Mouse (Mus musculus): Measurements from ENCODE around the gene Lhfp. TPM values are rescaled to one million over a fixed set of nuclear protein-coding genes. Genes with fewer than 3 reads are reported as not detected.

Lhfp gene
- polyA plus RNA-seq, 1 experiment from 2014 or later: 89.7 TPM

DNA sequence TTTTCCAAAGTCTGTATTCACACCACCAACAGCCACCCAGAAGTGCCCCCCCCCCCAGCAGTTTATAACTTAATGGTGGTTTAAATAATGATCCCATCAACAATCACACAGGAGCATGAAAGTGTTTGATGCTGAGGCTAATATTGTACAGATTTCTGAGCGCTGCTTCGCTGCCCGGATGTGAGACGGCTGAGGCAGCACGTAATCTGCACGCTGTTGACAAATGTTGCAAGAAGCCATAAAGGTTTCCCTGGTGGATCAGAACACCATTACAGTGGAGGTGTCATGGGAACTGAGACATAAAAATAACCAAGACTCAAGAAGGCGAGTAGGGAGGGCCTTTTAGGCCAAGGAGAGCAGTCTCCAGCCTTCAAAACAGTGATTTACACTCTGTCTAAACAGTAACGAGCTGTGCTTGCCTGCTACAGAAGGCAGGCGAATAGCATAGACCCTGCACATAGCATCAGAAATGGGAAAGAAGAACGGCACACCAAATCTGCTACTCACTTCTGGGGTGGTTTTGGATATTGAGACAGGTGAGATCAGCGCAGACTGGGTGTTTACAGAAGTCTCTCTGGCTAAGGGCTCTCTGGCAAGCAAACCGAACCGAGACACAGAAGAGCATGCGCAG, 248.4 kb downstream of the Lhfp start:
- H3K4me2 ChIP-seq (replicated peaks; ENCODE audit: low read depth, low read length): no peak overlapping the region
- H3K36me3 ChIP-seq (ENCODE audit: control insufficient read depth, insufficient read depth, low read length): no peaks in the 10 kb centered on the region
- H3K27me3 ChIP-seq (ENCODE audit: control insufficient read depth, insufficient read depth, low read length): no peaks in the 10 kb centered on the region
- no peak overlapping the region for H3K9ac ChIP-seq (ENCODE audit: low read depth, low read length)
- peaks cover 21% of the 10 kb centered on the region for H3K4me1 ChIP-seq (ENCODE audit: control insufficient read depth, insufficient read depth, low read length)
- no peak overlapping the region for H3K4me3 ChIP-seq (ENCODE audit: low read length)
- peak; percentile 58; the same call in 1 of the 2 replicates for ATAC-seq (ENCODE audit: low FRiP score, low TSS enrichment)
- H3K27ac ChIP-seq (ENCODE audit: low read depth, low read length): peak overlapping the region; percentile 13; the same call in 1 of the 2 replicates
- H3K9me3 ChIP-seq (ENCODE audit: control insufficient read depth, low read length): no peaks in the 10 kb centered on the region
- WGBS: 40% methylated on average over 14 of the region's 14 CpGs

DNA sequence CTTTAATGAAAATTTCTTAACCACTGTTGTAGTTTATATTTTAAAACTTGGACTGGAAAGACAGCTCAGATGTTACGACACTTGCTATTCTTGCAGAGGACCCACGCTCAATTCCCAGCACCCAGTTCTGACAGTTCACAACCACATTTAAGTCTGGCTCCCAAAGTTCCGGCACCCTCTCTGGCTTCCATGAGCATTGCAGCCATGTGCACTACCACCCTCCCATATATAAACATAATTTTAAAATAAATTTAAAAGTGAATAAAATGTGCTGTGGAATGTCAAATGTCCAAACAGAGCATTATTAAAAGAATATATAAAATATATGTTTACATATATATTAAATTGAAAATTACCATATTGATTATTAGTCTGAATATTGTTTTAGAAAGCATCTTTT, 249.9 kb downstream of the Lhfp start:
- H3K9ac ChIP-seq (ENCODE audit: low read depth, low read length): no peak overlapping the region
- no peaks in the 10 kb centered on the region for H3K27me3 ChIP-seq (ENCODE audit: control insufficient read depth, insufficient read depth, low read length)
- no peak for ATAC-seq (ENCODE audit: low FRiP score, low TSS enrichment)
- no peak overlapping the region for H3K4me3 ChIP-seq (ENCODE audit: low read length)
- no peak overlapping the region for H3K27ac ChIP-seq (ENCODE audit: low read depth, low read length)
- H3K36me3 ChIP-seq (ENCODE audit: control insufficient read depth, insufficient read depth, low read length): no peaks in the 10 kb centered on the region
- H3K9me3 ChIP-seq (ENCODE audit: control insufficient read depth, low read length): no peaks in the 10 kb centered on the region
- WGBS: over 99% methylated on average over 3 of the region's 3 CpGs
- peaks cover 25% of the 10 kb centered on the region for H3K4me1 ChIP-seq (ENCODE audit: control insufficient read depth, insufficient read depth, low read length)
- no peak overlapping the region for H3K4me2 ChIP-seq (replicated peaks; ENCODE audit: low read depth, low read length)

DNA sequence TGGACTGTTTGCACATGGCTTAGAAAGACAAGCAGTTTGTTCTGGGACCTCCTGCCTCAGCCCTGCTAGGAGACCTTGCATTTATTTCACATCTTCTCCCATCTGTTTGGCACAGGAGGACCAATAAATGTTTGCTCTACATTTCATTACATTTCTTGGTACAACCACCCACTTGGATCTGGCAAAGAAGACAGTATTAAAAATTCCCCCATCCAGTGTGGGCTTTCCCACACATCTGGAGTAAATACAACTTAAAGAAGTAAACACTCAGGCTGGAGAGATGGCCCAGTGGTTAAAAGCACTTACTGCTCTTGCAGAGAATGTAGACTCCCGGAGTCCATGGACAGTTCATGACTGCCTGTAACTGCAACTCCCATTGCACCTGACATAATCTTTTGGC, 250.6 kb downstream of the Lhfp start:
- H3K36me3 ChIP-seq (ENCODE audit: control insufficient read depth, insufficient read depth, low read length): no peaks in the 10 kb centered on the region
- 49% methylated on average over 1 of the region's 1 CpGs for WGBS
- peak; percentile 48; the same call in 1 of the 2 replicates for ATAC-seq (ENCODE audit: low FRiP score, low TSS enrichment)
- H3K9me3 ChIP-seq (ENCODE audit: control insufficient read depth, low read length): no peaks in the 10 kb centered on the region
- peaks cover 25% of the 10 kb centered on the region for H3K4me1 ChIP-seq (ENCODE audit: control insufficient read depth, insufficient read depth, low read length)
- H3K9ac ChIP-seq (ENCODE audit: low read depth, low read length): no peak overlapping the region
- no peak overlapping the region; the same call in 1 of the 2 replicates for H3K27ac ChIP-seq (ENCODE audit: low read depth, low read length)
- no peak overlapping the region for H3K4me3 ChIP-seq (ENCODE audit: low read length)
- H3K4me2 ChIP-seq (replicated peaks; ENCODE audit: low read depth, low read length): no peak overlapping the region
- H3K27me3 ChIP-seq (ENCODE audit: control insufficient read depth, insufficient read depth, low read length): no peaks in the 10 kb centered on the region

DNA sequence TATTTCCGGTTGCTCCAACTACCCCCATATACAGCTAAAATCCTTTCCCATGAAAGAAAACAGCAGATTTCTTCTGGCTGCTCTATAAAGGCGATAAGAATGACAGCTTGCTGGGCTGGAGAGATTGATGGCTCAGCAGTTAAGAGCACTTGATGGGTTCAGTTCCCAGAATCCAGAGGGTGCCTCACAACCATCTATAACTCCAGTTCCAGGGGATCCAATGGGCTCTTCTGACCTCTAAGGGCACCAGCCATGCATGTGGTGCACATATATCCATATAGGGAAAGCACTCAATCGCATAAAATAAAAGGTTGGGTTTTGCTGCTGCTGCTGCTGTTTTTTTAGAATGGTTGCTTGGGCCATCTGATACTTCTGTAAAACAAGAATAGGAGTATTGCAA, 251.1 kb downstream of the Lhfp start:
- peaks cover 25% of the 10 kb centered on the region for H3K4me1 ChIP-seq (ENCODE audit: control insufficient read depth, insufficient read depth, low read length)
- peak; percentile 53; the same call in 1 of the 2 replicates for ATAC-seq (ENCODE audit: low FRiP score, low TSS enrichment)
- no peak overlapping the region for H3K4me3 ChIP-seq (ENCODE audit: low read length)

DNA sequence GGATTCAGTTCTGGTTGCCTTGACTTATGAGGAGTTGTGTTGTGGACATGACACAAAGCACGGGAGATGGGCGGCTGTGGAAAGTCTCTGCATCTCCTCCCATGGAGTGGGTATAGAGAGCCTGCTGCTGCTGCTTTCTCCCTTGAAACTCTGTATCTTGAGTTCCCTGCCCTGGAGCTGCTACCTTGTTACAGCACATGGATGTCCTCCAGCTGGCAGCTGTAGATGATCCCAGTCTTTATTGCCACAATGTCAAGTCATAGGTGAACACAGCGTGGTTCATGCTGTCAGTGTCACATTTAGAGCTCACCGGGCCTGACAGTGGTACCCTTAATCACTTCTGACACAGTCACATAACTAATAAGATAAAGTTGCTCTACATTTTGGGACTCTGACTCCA, 251.7 kb downstream of the Lhfp start:
- WGBS: 51% methylated on average over 4 of the region's 4 CpGs
- Histone ChIP-seq H3K4me2 (replicated peaks; ENCODE audit: low read depth, low read length) (no peak overlapping the region), H3K27ac (ENCODE audit: low read depth, low read length) (peak overlapping the region; percentile 55; the same call in 1 of the 2 replicates), H3K9ac (ENCODE audit: low read depth, low read length) (no peak overlapping the region), H3K27me3 (ENCODE audit: control insufficient read depth, insufficient read depth, low read length) (no peaks in the 10 kb centered on the region), H3K4me1 (ENCODE audit: control insufficient read depth, insufficient read depth, low read length) (peaks cover 25% of the 10 kb centered on the region), H3K9me3 (ENCODE audit: control insufficient read depth, low read length) (no peaks in the 10 kb centered on the region), H3K4me3 (ENCODE audit: low read length) (no peak overlapping the region), H3K36me3 (ENCODE audit: control insufficient read depth, insufficient read depth, low read length) (no peaks in the 10 kb centered on the region)
- ATAC-seq (ENCODE audit: low FRiP score, low TSS enrichment): no peak

More for the DNA sequence above, 251.1 kb downstream of the Lhfp start:
- Histone ChIP-seq H3K27me3 (ENCODE audit: control insufficient read depth, insufficient read depth, low read length) (no peaks in the 10 kb centered on the region), H3K27ac (ENCODE audit: low read depth, low read length) (peak overlapping the region; percentile 55; the same call in 1 of the 2 replicates), H3K9me3 (ENCODE audit: control insufficient read depth, low read length) (no peaks in the 10 kb centered on the region), H3K9ac (ENCODE audit: low read depth, low read length) (no peak overlapping the region), H3K4me2 (replicated peaks; ENCODE audit: low read depth, low read length) (no peak overlapping the region), H3K36me3 (ENCODE audit: control insufficient read depth, insufficient read depth, low read length) (no peaks in the 10 kb centered on the region)
- WGBS: 32% methylated on average over 3 of the region's 3 CpGs

DNA sequence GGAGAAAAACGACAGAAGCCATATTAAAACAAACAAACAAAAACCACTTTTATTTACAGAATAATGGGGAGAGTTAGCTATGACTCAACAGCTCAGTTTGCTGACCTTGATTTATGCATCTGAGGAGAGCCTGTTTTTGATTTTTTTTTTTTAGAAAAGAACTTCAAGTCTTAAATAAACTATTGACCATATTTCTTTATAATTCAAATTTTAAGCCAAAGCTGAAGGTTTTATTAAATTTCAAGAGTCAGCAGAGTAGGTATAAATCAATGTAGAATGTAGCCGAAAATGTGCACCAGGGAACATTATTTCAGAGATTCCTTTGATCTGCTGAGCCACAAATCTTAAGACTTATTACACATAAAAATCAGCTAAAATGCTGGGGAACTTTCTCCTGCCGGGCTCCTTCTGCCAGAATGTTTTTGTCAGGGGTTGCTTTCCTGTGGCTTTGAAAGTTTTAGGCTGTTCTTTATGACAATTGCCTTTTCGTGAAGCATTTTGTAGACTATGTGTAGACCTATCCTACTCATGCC, 252.6 kb downstream of the Lhfp start:
- Histone ChIP-seq H3K27ac (ENCODE audit: low read depth, low read length) (no peak overlapping the region), H3K36me3 (ENCODE audit: control insufficient read depth, insufficient read depth, low read length) (no peaks in the 10 kb centered on the region), H3K4me1 (ENCODE audit: control insufficient read depth, insufficient read depth, low read length) (peaks cover 19% of the 10 kb centered on the region), H3K4me2 (replicated peaks; ENCODE audit: low read depth, low read length) (no peak overlapping the region), H3K27me3 (ENCODE audit: control insufficient read depth, insufficient read depth, low read length) (no peaks in the 10 kb centered on the region), H3K9ac (ENCODE audit: low read depth, low read length) (no peak overlapping the region), H3K9me3 (ENCODE audit: control insufficient read depth, low read length) (no peaks in the 10 kb centered on the region), H3K4me3 (ENCODE audit: low read length) (no peak overlapping the region)
- ATAC-seq (ENCODE audit: low FRiP score, low TSS enrichment): no peak
- 37% methylated on average over 4 of the region's 4 CpGs for WGBS

DNA sequence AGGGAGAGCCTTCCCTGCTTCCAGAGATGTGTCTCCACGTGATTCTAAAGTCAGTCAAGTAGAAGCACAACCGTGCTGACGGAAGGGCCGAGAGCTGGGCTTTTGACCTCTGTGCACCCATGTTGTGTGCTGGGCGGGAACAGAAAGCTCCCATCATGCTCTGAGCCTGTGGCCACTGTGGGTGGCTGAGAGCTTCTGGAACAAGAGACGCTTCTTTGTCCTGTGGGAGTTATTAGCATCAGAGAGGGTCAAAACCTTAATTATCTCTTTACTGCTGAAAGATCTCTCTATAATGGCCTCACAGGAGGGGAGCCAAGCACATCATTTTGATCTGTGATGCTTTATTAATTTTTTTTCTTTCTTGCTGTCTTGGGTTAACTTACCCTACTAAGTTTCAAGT, 253.5 kb downstream of the Lhfp start:
- peak; percentile 28; the same call in 1 of the 2 replicates for ATAC-seq (ENCODE audit: low FRiP score, low TSS enrichment)
- Histone ChIP-seq H3K9ac (ENCODE audit: low read depth, low read length) (no peak overlapping the region), H3K4me1 (ENCODE audit: control insufficient read depth, insufficient read depth, low read length) (peaks cover 13% of the 10 kb centered on the region), H3K9me3 (ENCODE audit: control insufficient read depth, low read length) (no peaks in the 10 kb centered on the region), H3K4me3 (ENCODE audit: low read length) (no peak overlapping the region), H3K36me3 (ENCODE audit: control insufficient read depth, insufficient read depth, low read length) (no peaks in the 10 kb centered on the region), H3K27me3 (ENCODE audit: control insufficient read depth, insufficient read depth, low read length) (no peaks in the 10 kb centered on the region), H3K27ac (ENCODE audit: low read depth, low read length) (peak overlapping the region; percentile 67), H3K4me2 (replicated peaks; ENCODE audit: low read depth, low read length) (no peak overlapping the region)
- 37% methylated on average over 6 of the region's 6 CpGs for WGBS

DNA sequence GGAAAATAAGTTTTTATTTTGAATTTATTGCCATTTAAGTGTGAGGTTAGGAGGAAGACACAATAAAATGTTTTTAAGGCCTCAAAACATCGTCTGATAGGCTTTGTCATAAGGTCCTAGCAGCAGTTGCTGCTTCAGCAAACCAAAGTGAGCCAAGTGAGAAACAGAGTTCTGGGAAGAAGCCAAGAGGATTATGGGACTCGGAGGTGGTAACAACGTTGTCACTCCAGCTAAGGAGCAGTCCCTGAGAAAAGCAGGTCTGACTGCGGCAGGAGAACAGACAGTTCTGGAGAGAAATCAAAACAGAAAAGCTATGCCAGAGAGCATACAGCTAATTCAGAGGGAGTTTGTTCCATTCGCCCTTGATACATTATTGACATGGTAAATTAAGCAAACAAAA, 260.5 kb downstream of the Lhfp start:
- H3K36me3 ChIP-seq (ENCODE audit: control insufficient read depth, insufficient read depth, low read length): no peaks in the 10 kb centered on the region
- ATAC-seq (ENCODE audit: low FRiP score, low TSS enrichment): no peak
- H3K4me3 ChIP-seq (ENCODE audit: low read length): no peak overlapping the region
- H3K9ac ChIP-seq (ENCODE audit: low read depth, low read length): no peak overlapping the region
- 63% methylated on average over 5 of the region's 5 CpGs for WGBS
- no peak overlapping the region for H3K27ac ChIP-seq (ENCODE audit: low read depth, low read length)
- H3K4me2 ChIP-seq (replicated peaks; ENCODE audit: low read depth, low read length): no peak overlapping the region
- H3K4me1 ChIP-seq (ENCODE audit: control insufficient read depth, insufficient read depth, low read length): no peaks in the 10 kb centered on the region
- peaks cover 6% of the 10 kb centered on the region; the same call in 1 of the 2 replicates for H3K9me3 ChIP-seq (ENCODE audit: control insufficient read depth, low read length)
- H3K27me3 ChIP-seq (ENCODE audit: control insufficient read depth, insufficient read depth, low read length): no peaks in the 10 kb centered on the region

DNA sequence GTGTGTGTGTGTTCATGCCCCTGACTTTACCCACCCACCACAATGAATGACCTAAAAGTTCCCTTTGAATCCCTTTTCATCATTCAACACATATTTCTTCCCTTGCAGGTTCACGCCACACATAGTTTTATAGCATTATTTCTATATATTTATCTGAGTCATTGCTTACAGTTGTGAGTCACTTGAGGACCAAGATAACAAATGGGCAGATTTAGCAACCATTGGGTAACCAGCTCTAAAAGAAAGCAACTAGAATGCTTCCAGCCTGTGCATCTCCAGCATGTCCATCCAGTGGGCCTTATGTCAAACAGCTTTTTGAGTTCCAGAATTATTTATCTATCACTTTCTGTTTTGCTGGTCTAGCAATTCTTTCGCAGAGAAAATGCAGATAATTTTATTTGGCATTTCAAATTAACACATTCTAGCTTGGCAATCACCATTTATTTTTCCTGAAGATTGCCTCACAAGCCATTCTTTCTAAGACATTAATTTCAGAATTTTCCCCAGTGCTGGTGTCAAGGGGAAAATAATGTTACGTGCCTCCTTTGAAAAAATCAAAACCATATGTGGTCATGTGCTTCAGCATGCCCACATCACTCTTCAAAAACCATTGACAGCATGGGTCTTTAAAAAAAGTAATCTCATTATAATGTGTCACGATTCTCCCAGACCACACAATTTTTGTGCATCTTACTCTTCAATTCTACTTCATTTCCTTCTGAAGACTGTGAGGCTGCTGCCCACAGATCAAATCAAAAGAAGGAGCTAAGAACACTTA, 263.0 kb downstream of the Lhfp start:
- H3K9me3 ChIP-seq (ENCODE audit: control insufficient read depth, low read length): peaks cover 6% of the 10 kb centered on the region; the same call in 1 of the 2 replicates
- H3K36me3 ChIP-seq (ENCODE audit: control insufficient read depth, insufficient read depth, low read length): no peaks in the 10 kb centered on the region
- no peak for ATAC-seq (ENCODE audit: low FRiP score, low TSS enrichment)
- no peak overlapping the region for H3K4me3 ChIP-seq (ENCODE audit: low read length)
- H3K27ac ChIP-seq (ENCODE audit: low read depth, low read length): no peak overlapping the region
- H3K9ac ChIP-seq (ENCODE audit: low read depth, low read length): no peak overlapping the region
- no peaks in the 10 kb centered on the region for H3K4me1 ChIP-seq (ENCODE audit: control insufficient read depth, insufficient read depth, low read length)
- 83% methylated on average over 4 of the region's 4 CpGs for WGBS
- no peak overlapping the region for H3K4me2 ChIP-seq (replicated peaks; ENCODE audit: low read depth, low read length)
- H3K27me3 ChIP-seq (ENCODE audit: control insufficient read depth, insufficient read depth, low read length): no peaks in the 10 kb centered on the region
